Mouse (Mus musculus): ENCODE measurements around the gene Camta1.

DNA sequence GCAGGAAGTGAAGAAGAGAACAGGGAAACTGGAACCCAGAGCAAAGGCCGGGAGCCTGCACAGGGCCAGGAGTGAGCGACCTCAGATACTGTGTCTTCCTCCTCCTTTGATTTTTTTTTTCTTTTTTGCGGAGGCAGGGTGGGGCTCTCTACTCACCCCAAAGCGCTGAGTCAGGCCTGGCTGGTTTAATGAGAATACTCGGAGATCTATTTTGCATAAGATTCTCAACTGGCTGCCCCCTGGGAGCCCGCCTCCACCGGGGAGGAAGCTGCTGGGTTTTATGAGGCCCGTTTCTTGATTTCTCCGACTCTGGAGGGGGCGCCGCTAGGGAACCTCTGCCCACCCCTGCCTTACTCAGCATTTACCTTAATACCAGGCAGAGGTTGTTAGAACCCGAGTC lies 618.9 kb downstream of the Camta1 start:
- no peak for TF ChIP-seq CTCF (IDR thresholded peaks at IDR 0.05; ENCODE audit: low read depth, low read length)
- no peak for TF ChIP-seq POLR2A (IDR thresholded peaks at IDR 0.05; ENCODE audit: borderline replicate concordance, low read depth, low read length)

Data from bone marrow macrophage, adult 2 months (primary cell).